In genomic region chr19:6068951-6069350, GRCm38 (mm10) we compare ENCODE assay signal across 31 mouse cellular contexts. TPM values are rescaled to one million over a fixed set of nuclear protein-coding genes. Genes with fewer than 3 reads are reported as not detected.
DNase-seq lines count a peak whose midpoint lies in the region; ATAC-seq and TF ChIP-seq lines count a peak whose summit lies in the region.
"Had no signal": no experiment of that assay in that cellular context is flagged by ENCODE, and none has a peak within 500 bp of the region (broad histone marks: within the 10 kb centered on the region; RNA-seq: fewer than 3 reads in every experiment).

No protein-coding gene starts in this region.

- TF ChIP-seq CTCF in intestine, postnatal 0 days (IDR thresholded peaks at IDR 0.05; ENCODE audit: low read depth), result peak; percentile 23; the same call in 1 of the 2 replicates

- no peak for DNase-seq in neural tube, embryonic 10.5 days (ENCODE audit: extremely low spot score, low spot score)
- DNase-seq in NIH3T3 (ENCODE audit: low read depth), result peak; percentile 62
- peak; percentile 63 for DNase-seq in thymus, postnatal 14 days
- DNase-seq in right cerebral cortex, adult 2 months (ENCODE audit: low spot score in 2 of 2), result no peak
- no peak for DNase-seq in frontal cortex, postnatal 25 days (ENCODE audit: low spot score in 2 of 2)
- DNase-seq: adrenal gland, postnatal 10 days; cerebellum, adult 9-10 months; heart, postnatal 36 days; kidney, adult 2 months; kidney, postnatal 25 days; layer of hippocampus, adult 9-11 months; left cerebral cortex, postnatal 4 days; lung, postnatal 4 days; right cerebral cortex, postnatal 14 days had no signal

- no peak overlapping the region for H3K4me3 ChIP-seq in intestine, postnatal 0 days (ENCODE audit: low read depth, low read length)
- no peak overlapping the region for H3K4me3 ChIP-seq in intestine, embryonic 16.5 days (ENCODE audit: low read length)
- H3K4me3 ChIP-seq in neural tube, embryonic 12.5 days, result no peak overlapping the region
- H3K4me3 ChIP-seq: embryonic facial prominence, embryonic 12.5 days; erythroblast, embryonic 14.5 days; left cerebral cortex, adult 2 months; lung, embryonic 15.5 days had no signal

- peaks cover 37% of the 10 kb centered on the region for H3K36me3 ChIP-seq in intestine, postnatal 0 days (ENCODE audit: control insufficient read depth, insufficient read depth)
- peaks cover 15% of the 10 kb centered on the region; the same call in 1 of the 2 replicates for H3K36me3 ChIP-seq in intestine, embryonic 16.5 days (ENCODE audit: control insufficient read depth, insufficient read depth, low read length)
- peaks cover 47% of the 10 kb centered on the region for H3K36me3 ChIP-seq in neural tube, embryonic 12.5 days

- WGBS in intestine, postnatal 0 days, result 66% methylated on average over 4 of the region's 4 CpGs
- 58% methylated on average over 4 of the region's 4 CpGs for WGBS in intestine, embryonic 16.5 days
- 79% methylated on average over 4 of the region's 4 CpGs for WGBS in neural tube, embryonic 12.5 days

- H3K4me1 ChIP-seq in intestine, postnatal 0 days (replicated peaks; ENCODE audit: control insufficient read depth, insufficient read depth, low read length), result no peaks in the 10 kb centered on the region
- peaks cover 19% of the 10 kb centered on the region for H3K4me1 ChIP-seq in intestine, embryonic 16.5 days (ENCODE audit: control insufficient read depth, insufficient read depth, low read length)
- peaks cover 25% of the 10 kb centered on the region for H3K4me1 ChIP-seq in neural tube, embryonic 12.5 days

- H3K27ac ChIP-seq in intestine, postnatal 0 days (ENCODE audit: low read depth, low read length), result no peak overlapping the region
- no peak overlapping the region for H3K27ac ChIP-seq in intestine, embryonic 16.5 days (ENCODE audit: low read length)
- no peak overlapping the region for H3K27ac ChIP-seq in neural tube, embryonic 12.5 days
- H3K27ac ChIP-seq: left cerebral cortex, adult 2 months; lung, embryonic 15.5 days had no signal

- no peak overlapping the region for H3K4me2 ChIP-seq in intestine, postnatal 0 days (replicated peaks; ENCODE audit: low read depth)
- H3K4me2 ChIP-seq in intestine, embryonic 16.5 days (ENCODE audit: low read depth, low read length), result no peak overlapping the region
- H3K4me2 ChIP-seq in neural tube, embryonic 12.5 days (replicated peaks), result 0 out of 2 replicates have a peak overlapping the region, but pooled peaks have one; percentile 93

- H3K9me3 ChIP-seq in intestine, postnatal 0 days (ENCODE audit: control insufficient read depth), result no peaks in the 10 kb centered on the region
- H3K9me3 ChIP-seq in intestine, embryonic 16.5 days (ENCODE audit: control insufficient read depth, low read length), result no peaks in the 10 kb centered on the region
- no peaks in the 10 kb centered on the region for H3K9me3 ChIP-seq in neural tube, embryonic 12.5 days
- H3K9me3 ChIP-seq: embryonic facial prominence, embryonic 12.5 days; lung, embryonic 15.5 days; midbrain, embryonic 10.5 days; neural tube, embryonic 15.5 days had no signal

- no peak overlapping the region for H3K9ac ChIP-seq in intestine, postnatal 0 days (ENCODE audit: low read depth, low read length)
- H3K9ac ChIP-seq in intestine, embryonic 16.5 days (ENCODE audit: low read depth, low read length), result no peak overlapping the region
- H3K9ac ChIP-seq in neural tube, embryonic 12.5 days, result no peak overlapping the region
- H3K9ac ChIP-seq: embryonic facial prominence, embryonic 12.5 days; lung, embryonic 15.5 days had no signal

- no peak for ATAC-seq in intestine, postnatal 0 days
- no peak for ATAC-seq in intestine, embryonic 16.5 days
- ATAC-seq in neural tube, embryonic 12.5 days (ENCODE audit: low FRiP score, low read depth), result no peak
- ATAC-seq: activated CD4-positive, CD25-positive, alpha-beta regulatory T cell, adult 4 months; forebrain, embryonic 16.5 days; hindbrain, embryonic 16.5 days had no signal

- H3K27me3 ChIP-seq in intestine, postnatal 0 days (replicated peaks; ENCODE audit: control insufficient read depth, insufficient read depth, low read length), result no peaks in the 10 kb centered on the region
- no peaks in the 10 kb centered on the region for H3K27me3 ChIP-seq in intestine, embryonic 16.5 days (replicated peaks; ENCODE audit: control insufficient read depth, insufficient read depth, low read length)
- no peaks in the 10 kb centered on the region for H3K27me3 ChIP-seq in neural tube, embryonic 12.5 days (replicated peaks)
- H3K27me3 ChIP-seq: embryonic facial prominence, embryonic 12.5 days; lung, embryonic 15.5 days; neural tube, embryonic 15.5 days had no signal

RNA-seq across cellular contexts. Expression of gene Tm7sf2, which starts 0.8 kb away (rescaled TPM):
- polyA plus RNA-seq in intestine, postnatal 0 days (2015; fragmentation: Nextera tagmentation; extraction: Ambion mirVana), result 13.4 and 17.5 TPM in 2 replicates
- 37.3 and 39.0 TPM in 2 replicates for polyA plus RNA-seq in intestine, embryonic 16.5 days (2015; fragmentation: Nextera tagmentation; extraction: Ambion mirVana)
- 44.3 and 45.9 TPM in 2 replicates for polyA plus RNA-seq in neural tube, embryonic 12.5 days (2016; fragmentation: Nextera tagmentation; extraction: Ambion mirVana)

RNA-seq across cellular contexts. Expression of gene Znhit2, which starts 8.0 kb away (rescaled TPM):
- polyA plus RNA-seq in intestine, postnatal 0 days (2015; fragmentation: Nextera tagmentation; extraction: Ambion mirVana), result 30.8 and 33.3 TPM in 2 replicates
- polyA plus RNA-seq in intestine, embryonic 16.5 days (2015; fragmentation: Nextera tagmentation; extraction: Ambion mirVana), result 27.6 and 29.9 TPM in 2 replicates
- 34.3 and 38.2 TPM in 2 replicates for polyA plus RNA-seq in neural tube, embryonic 12.5 days (2016; fragmentation: Nextera tagmentation; extraction: Ambion mirVana)

RNA-seq across cellular contexts. Expression of gene Vps51, which starts 8.1 kb away (rescaled TPM):
- polyA plus RNA-seq in intestine, postnatal 0 days (2015; fragmentation: Nextera tagmentation; extraction: Ambion mirVana), result 35.9 and 42.4 TPM in 2 replicates
- polyA plus RNA-seq in intestine, embryonic 16.5 days (2015; fragmentation: Nextera tagmentation; extraction: Ambion mirVana), result 66.7 and 68.2 TPM in 2 replicates
- polyA plus RNA-seq in neural tube, embryonic 12.5 days (2016; fragmentation: Nextera tagmentation; extraction: Ambion mirVana), result 79.4 and 80.6 TPM in 2 replicates

RNA-seq across cellular contexts. Expression of gene Tmem262, which starts 10.9 kb away (rescaled TPM):
- not detected in 2 replicates for polyA plus RNA-seq in intestine, postnatal 0 days (2015; fragmentation: Nextera tagmentation; extraction: Ambion mirVana)
- not detected in 2 replicates for polyA plus RNA-seq in intestine, embryonic 16.5 days (2015; fragmentation: Nextera tagmentation; extraction: Ambion mirVana)
- polyA plus RNA-seq in neural tube, embryonic 12.5 days (2016; fragmentation: Nextera tagmentation; extraction: Ambion mirVana), result not detected in 2 replicates
- polyA plus RNA-seq: activated CD4-positive, CD25-positive, alpha-beta regulatory T cell, adult 4 months; C2C12; cortical plate, adult 2 months; embryonic facial prominence, embryonic 12.5 days; erythroblast, embryonic 14.5 days; forebrain, embryonic 16.5 days; heart, embryonic 14.5 days; hindbrain, embryonic 16.5 days; liver, adult 2 months; lung, embryonic 15.5 days; midbrain, embryonic 10.5 days; neural tube, embryonic 15.5 days; stomach, embryonic 16.5 days had no signal

RNA-seq across cellular contexts. Expression of gene Fau, which starts 11.3 kb away (rescaled TPM):
- 964 and 990 TPM in 2 replicates for polyA plus RNA-seq in intestine, postnatal 0 days (2015; fragmentation: Nextera tagmentation; extraction: Ambion mirVana)
- polyA plus RNA-seq in intestine, embryonic 16.5 days (2015; fragmentation: Nextera tagmentation; extraction: Ambion mirVana), result 868 and 882 TPM in 2 replicates
- polyA plus RNA-seq in neural tube, embryonic 12.5 days (2016; fragmentation: Nextera tagmentation; extraction: Ambion mirVana), result 635 and 643 TPM in 2 replicates

Comparison
In these comparisons a context has a peak if more than half of its experiments do, and no peak if none do; other contexts are left out.
1. DNase-seq: peak in NIH3T3 (single experiment) and thymus, postnatal 14 days (single experiment); none in neural tube, embryonic 10.5 days (single experiment), right cerebral cortex, adult 2 months (0 of 2) and frontal cortex, postnatal 25 days (0 of 2).